Mouse (Mus musculus) MEL-GATA-1-ER (cell line): ENCODE data around the gene Ralgds.
A peak's percentile ranks its signal among the peaks of the same experiment; 100 is the strongest.
"Not testable (repeated sequence)": the region's sequence is repeated elsewhere in the genome, so short reads cannot be mapped to it uniquely, and the experiment has no call there.

ENCODE experiments used
- DNase-seq: peaks from one replicate; pipeline ENCODE4 v3.0.0-alpha.2; 2012; ENCODE audit warnings: low read depth; ENCODE audit errors: extremely low read depth

Gene Ralgds

GRCm38 (mm10) chr2:28512798-28513401, at the start of gene Ralgds:
Gene Ralgds, plus strand, starts transcription at chr2:28513125.
- DNase-seq = no peak

- peak; percentile 47 for DNase-seq
Measured at GRCm38 (mm10) chr2:28463919-28464318, 49.0 kb upstream of the Ralgds start.

- no peak for DNase-seq
Measured at GRCm38 (mm10) chr2:28464919-28465318, 48.0 kb upstream of the Ralgds start.

GRCm38 (mm10) chr2:28465836-28466518, 46.9 kb upstream of the Ralgds start, which contains the start of gene 1700007K13Rik:
Gene 1700007K13Rik, minus strand, starts transcription at chr2:28466332.
- no peak for DNase-seq

- DNase-seq = peak; percentile 51
Measured at GRCm38 (mm10) chr2:28467860-28468485, 45.0 kb upstream of the Ralgds start, which contains the start of gene Mrps2. Gene Mrps2, plus strand, starts transcription at chr2:28468066.

- peak; percentile 9 for DNase-seq
Measured at GRCm38 (mm10) chr2:28468486-28469225, 44.3 kb upstream of the Ralgds start.

GRCm38 (mm10) chr2:28469461-28469860, 43.5 kb upstream of the Ralgds start:
- no peak for DNase-seq

- DNase-seq = no peak
Measured at GRCm38 (mm10) chr2:28470591-28470990, 42.3 kb upstream of the Ralgds start.

- DNase-seq = not testable (repeated sequence)
Measured at GRCm38 (mm10) chr2:28472011-28472410, 40.9 kb upstream of the Ralgds start.

- DNase-seq = not testable (repeated sequence)
Measured at GRCm38 (mm10) chr2:28477993-28478392, 34.9 kb upstream of the Ralgds start.

- no peak for DNase-seq
Measured at GRCm38 (mm10) chr2:28479208-28480204, 33.4 kb upstream of the Ralgds start.

- DNase-seq = no peak
Measured at GRCm38 (mm10) chr2:28483861-28484260, 29.1 kb upstream of the Ralgds start.

GRCm38 (mm10) chr2:28494521-28494920, 18.4 kb upstream of the Ralgds start:
- DNase-seq = no peak

GRCm38 (mm10) chr2:28495207-28495756, 17.6 kb upstream of the Ralgds start:
- peak; percentile 74 for DNase-seq

- DNase-seq = no peak
Measured at GRCm38 (mm10) chr2:28495801-28496595, 16.9 kb upstream of the Ralgds start.

GRCm38 (mm10) chr2:28496671-28497070, 16.3 kb upstream of the Ralgds start, which contains the start of gene Gbgt1:
Gene Gbgt1, plus strand, starts transcription at chr2:28496891.
- no peak for DNase-seq

GRCm38 (mm10) chr2:28497561-28497960, 15.4 kb upstream of the Ralgds start:
- no peak for DNase-seq

- no peak for DNase-seq
Measured at GRCm38 (mm10) chr2:28498431-28498830, 14.5 kb upstream of the Ralgds start.

GRCm38 (mm10) chr2:28502987-28503386, 9.9 kb upstream of the Ralgds start:
- DNase-seq = no peak
